Mouse (Mus musculus) retina, adult 2 months (tissue): ENCODE data around the gene Rnf151.
A peak's percentile ranks its signal among the peaks of the same experiment; 100 is the strongest.
"Not testable (repeated sequence)": the region's sequence is repeated elsewhere in the genome, so short reads cannot be mapped to it uniquely, and the experiment has no call there.

Experiments
- DNase-seq: peaks from one replicate; pipeline ENCODE4 v3.0.0-alpha.2; 2012; ENCODE audit warnings: low read depth, low spot score

The Rnf151 gene

DNA sequence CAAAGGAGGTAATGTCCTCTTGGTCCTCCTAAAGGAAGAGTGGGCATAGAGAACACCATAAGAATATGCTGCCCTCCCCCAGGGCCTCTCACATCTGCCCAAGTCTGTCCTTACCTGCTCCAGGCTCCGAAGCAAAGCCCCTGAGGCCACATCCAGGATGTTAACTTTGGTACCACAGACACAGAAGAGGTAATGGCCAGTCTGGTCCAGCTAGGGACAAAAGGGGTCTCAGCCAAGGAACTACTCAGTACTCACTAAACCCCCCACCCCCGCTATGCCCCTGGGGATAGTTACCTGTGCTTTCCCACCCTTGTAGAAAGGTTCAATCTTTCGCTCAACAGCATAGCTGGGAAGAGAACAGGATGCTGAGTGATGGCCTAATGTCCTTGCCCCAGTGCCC is 12.0 kb downstream of the Rnf151 start:
- DNase-seq = no peak

DNA sequence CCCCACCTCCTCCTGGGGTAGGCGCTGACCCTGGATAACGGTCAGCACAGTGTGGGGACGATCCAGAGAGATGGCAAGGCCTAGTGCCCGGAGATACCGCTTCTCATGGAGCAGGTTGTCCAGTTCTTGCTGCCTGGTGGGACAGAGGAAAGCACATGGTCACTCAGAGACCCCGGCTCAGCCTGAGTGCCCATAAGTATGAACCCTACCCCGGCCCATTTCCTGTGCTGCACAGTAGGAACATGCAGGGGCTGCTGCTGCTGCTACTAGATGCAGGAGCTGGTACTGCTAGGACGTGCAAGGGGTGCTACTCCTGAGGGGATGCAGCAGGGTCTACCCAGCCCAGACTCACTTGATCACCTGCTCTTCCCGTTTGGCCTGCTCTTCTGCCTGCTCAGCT is 16.6 kb downstream of the Rnf151 start:
- no peak for DNase-seq

DNA sequence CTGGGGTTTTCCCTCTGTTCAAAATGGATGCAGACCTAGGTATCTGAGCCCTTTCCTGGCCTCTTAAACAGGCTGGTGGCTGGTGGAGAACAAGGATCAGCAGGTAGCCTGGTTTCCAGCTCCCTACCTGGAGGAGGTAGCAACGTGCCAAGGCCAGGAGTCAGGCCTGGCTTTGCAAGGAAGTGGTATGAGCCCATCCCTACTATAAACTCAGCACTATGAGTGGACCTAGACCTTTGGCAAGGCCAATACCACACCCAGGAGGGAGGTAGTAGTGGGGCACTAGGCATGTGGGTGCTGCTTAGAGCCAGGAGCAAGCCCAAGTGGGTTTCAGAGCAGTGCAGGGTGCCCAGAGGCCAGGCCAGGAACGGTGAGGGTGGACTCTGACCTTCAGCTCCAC is 18.4 kb downstream of the Rnf151 start:
- DNase-seq = no peak

DNA sequence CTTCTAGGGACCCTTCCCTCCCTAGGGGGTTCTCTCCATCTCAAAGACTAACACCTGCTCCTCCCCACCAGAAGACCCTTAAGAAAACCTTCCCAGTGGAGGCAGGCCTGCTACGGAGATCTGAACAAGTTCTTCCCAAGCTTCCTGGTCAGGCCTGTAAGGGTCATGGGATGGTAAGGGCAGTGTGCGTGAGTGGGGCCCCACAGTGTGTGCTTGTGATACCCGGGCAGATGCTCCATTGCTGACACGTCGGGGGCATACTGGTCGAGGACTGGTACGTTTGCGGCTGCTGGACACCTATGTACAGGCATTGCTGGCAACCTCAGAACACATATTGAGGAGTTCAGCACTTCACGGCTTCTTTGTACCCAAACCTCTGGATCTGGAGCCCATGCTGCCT is 19.1 kb downstream of the Rnf151 start:
- DNase-seq = no peak

DNA sequence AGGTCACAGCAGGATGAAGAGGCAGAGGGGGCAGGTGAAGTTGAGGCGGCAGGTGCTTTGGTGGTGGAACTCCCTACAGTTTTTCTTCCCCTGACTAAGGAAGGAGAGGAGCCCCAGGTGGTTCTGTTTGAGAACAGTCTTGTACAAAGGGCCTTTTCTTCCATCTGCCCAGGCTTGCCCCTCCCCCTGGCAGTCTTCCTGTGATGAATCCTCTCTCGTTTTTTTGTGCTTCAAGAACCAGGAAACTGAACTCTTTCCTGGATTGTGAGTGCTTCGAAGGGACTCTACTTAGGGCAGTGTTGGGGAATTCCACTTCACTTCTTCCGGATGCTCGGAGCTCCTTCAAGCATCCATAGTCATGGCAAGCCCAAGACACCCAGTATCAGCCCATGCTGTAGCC is 19.9 kb downstream of the Rnf151 start:
- no peak for DNase-seq

DNA sequence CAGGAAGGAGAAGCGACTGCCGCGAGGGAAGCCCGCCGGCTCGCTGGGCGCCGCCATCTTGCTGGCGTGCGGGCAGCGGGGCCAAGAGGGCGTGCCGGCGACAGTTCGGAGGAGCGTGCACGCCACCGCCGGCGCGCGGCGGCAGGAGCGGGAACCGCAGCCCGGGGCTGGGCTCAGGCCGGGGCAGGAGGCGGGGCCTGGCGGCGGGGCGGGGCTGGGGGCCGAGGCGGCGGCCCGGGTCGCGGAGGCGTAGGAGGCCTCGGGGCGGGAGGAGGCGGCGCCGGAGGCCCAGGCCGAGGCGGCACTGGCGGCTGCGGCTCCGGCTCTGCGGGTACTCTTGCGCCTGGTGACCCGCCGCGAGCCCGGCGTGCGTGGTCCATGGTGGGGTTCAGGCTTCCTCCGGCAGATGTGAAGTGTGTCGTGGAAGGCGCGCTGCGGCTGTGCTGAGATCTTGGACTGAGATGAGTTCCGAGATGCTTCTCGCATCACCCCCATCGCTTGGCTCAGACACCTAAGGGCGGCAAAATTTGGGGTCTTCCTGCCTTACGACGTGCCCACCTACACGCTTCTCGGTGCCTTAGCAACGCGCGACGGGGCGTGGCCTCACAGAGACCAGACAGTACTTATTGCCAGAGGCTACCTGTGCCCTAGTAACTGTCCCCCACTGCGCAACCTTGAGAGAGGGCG is 21.7 kb downstream of the Rnf151 start, which contains the start of the genes Gfer and Noxo1:
TSS of gene Gfer (minus strand) at position 146 of the 687 bp plus-strand sequence.
TSS of gene Noxo1 (plus strand) at position 224 of the 687 bp plus-strand sequence.
- peak; percentile 65 for DNase-seq

DNA sequence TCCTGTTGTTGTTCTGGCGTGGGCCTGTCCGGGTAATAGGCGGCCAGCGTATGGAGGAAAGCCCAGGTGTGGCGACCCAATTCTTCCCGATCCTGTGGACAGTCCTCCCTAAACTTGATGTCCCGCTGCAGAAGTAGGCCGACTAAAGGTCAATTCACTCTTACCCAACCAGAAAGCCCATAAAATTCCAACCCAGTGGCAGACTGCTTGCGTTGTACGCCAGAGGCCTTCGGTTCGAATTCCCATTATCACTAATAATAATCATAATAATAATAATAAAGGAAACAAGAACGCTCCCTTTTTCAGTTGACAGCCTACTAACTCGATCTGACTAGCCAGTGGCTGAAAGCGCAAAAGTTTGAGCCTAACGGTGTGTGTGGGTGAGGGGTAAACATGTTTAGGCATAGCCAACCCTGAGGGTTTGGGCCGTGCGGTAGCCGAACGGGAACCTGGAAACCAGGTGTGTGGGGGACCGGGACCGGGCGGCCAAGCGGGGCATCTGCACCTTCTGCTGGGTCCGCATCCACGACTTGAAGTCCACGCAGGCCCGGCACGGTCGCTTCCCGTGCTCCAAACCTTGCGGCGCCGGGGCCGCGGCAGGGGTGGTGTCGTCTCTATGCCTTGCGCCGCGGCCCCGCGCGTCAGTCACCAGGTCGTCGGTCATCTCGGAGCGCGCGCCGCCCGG is 22.4 kb downstream of the Rnf151 start:
- no peak for DNase-seq

DNA sequence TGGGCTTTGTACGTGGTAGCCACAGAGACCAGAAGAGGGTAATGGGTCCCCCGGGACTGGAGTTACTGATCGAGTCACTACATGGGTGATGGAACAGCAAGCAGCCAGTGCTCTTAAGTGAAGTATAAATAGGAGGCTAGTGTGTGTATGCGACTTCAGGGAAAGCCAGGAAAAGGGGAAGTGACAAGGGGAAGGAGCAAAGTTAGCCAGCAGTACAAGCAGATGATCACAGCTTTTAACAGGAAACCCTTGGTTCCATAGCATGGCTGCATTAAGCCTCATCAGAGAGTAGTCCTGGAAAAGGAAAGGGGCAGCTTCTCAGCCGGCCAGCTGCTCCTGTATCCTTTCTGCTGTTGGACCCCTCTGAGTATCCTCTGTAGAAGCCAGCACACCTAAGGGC is 25.5 kb downstream of the Rnf151 start:
- DNase-seq = no peak

DNA sequence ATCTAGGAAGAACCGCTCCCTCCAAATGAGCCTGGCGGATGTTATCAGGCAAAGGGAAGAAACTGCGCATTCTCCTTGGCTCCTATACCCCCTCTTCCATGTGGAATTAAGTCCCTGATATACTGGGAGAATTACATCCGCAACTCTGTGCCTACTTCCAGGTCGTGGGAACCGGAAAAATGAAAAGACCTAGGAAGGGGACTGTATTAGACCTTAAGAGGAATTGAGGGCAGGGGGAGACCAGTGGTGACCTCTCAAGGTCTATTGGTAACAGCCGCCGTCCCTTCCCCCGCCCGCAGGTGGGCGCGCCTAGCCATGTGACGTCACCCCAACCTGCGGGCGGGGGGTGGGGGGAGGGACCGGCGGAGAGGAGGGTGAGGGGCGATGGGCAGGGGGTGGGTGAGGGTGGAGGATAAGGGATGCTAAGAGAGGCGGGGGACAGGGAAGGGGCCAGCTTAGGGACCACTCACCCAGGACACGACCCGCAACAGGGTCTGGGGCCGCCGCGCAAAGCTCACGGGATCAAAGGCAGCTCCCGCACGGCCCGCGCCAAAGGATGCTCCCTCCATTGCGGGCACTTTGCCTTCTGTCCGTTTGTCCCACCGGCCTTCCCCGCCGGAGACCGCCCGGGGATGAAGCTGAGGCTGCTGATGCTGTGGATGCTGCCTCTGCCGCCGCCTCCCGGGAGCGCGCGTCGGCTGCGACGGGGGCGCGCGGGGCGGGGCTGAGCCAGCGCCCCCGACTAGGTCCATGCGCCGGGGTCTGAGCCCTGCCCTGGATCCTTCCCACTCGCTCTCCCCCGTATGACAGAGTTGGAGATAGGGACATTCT is 28.4 kb downstream of the Rnf151 start, which contains the start of gene Syngr3:
TSS of gene Syngr3 (minus strand) at position 705 of the 831 bp plus-strand sequence.
- DNase-seq = no peak

DNA sequence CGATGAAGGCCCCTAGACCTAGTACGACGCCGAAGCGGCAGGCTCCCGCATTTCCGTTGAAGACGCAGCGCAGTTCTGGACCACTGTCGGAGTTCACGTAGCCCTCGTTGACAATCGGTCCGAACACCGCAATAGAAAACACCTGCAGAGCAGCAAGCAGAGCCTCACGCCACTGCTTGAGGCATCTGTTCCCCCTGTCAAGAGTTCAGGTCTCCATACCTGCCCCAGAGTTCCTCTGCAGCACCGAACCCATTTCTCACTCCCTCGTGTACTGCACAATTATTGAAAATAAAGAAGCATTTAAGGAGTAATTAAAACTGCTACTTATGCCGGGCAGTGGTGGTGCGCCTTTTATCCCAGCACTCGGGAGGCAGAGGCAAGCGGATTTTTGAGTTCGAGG is 30.3 kb downstream of the Rnf151 start:
- no peak for DNase-seq

DNA sequence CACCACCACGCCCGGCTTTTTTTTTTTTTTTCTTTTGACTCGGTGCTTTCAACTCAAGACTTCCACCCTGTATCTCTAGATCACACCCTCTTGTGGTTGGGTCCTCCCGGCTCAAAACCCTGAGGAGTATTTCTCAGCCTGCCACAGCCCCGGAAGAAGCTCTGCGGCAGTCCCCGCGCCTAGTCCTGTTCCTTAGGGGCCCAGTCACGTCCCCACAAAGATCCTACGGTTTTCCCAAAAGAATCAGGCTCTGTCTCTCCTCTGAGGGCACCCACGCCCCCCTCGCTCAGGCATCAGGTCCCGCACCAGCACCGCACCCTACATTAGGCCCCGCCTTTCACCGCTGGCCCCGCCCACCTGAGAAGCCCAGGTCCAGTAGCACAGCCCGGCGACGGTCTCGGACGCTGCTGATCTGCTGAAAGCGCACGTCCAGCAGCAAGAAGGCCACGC is 30.7 kb downstream of the Rnf151 start:
- no peak for DNase-seq

DNA sequence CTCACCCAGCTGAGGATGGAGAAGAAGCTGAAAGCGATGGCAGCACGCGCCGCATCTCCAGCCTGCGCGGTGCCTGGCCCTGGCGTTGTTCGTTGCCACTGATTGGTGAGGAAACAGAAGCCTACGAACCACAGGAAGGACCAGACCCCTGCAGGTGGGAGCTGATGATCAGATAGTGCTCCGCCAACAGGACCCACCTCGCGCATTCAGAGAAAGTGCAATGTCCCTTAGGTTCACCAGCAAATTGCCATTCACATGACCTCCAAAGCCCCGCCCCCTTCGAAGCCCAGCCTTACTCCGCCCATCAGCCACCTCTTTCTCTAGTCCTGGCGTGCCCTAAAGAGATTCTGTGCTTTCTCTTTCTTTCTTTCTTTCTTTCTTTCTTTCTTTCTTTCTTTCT is 31.3 kb downstream of the Rnf151 start:
- DNase-seq = no peak

DNA sequence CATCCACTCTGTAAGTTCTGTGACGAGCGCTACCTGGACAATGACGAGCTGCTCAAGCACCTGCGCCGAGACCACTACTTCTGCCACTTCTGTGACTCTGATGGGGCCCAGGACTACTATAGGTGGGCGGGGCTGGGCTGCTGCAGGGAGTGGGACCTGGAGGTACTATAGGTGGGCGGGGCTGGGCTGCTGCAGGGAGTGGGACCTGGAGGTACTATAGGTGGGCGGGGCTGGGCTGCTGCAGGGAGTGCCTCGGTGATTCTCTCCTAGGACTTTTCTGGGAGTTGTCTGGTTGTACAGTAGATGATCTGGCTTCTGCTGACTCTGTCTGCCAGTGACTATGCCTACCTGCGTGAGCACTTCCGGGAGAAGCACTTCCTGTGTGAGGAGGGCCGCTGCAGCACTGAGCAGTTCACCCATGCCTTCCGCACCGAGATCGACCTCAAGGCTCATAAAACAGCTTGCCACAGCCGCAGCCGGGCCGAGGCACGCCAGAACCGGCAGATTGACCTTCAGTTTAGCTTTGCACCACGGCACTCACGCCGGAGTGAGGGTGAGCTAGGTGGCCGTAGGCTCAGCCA is 40.3 kb downstream of the Rnf151 start:
- DNase-seq = no peak

DNA sequence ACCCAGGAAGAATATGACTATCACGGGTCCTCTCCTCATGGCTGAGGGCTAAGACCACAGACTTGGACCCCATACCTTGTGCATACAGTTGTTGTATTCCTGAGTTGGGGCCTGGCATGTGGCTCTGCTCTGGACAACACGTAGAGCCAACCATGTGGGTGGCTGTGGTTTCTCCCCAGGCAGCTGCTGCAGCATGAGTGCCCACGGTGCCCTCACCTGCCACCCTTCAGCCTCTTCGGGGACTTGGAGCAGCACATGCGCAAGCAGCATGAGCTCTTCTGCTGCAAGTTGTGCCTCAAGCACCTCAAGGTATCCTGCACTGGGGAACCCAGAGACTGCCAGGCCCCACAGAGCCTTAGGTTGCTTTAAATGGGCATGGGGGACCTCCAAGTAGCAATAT is 41.0 kb downstream of the Rnf151 start:
- no peak for DNase-seq

DNA sequence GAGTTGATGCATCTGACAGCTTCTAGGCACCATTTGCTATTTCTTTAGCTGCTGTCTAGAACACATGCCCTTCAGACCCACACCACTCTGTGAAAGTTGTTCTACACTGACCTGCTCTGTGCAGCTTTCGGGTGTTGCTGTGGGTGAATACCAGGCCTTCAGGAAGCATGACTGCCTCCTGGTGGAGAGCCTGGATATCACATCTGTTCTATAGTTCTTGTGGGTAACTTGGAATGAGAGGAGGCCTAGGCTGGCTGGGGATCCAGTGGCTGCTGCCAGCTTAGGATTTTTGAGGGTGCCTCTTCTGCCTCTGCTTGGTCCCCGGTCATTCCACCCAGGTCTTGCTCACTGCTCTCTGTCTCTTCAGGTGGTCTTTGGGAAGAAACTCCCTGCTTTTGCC is 41.7 kb downstream of the Rnf151 start:
- DNase-seq = no peak

DNA sequence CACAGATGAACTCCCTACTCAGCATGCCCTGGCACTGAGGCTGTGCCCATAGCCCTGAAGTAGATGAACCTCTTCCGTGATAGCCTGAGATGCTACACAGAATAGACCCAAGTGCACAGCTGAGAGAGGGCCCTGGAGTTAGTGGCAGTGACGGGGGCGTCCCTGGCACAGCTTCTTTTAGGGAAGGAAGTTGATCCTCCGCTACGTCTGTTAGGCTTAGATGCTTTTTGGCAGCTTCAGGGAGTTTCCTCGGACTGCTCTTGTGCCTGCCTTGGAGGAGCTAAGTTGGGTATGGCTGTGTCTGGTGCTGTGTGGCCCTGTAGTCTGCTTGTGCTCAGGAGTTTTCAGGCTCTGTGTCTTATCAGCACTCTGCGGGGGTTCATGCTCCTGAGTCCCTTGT is 43.6 kb downstream of the Rnf151 start:
- DNase-seq = no peak

DNA sequence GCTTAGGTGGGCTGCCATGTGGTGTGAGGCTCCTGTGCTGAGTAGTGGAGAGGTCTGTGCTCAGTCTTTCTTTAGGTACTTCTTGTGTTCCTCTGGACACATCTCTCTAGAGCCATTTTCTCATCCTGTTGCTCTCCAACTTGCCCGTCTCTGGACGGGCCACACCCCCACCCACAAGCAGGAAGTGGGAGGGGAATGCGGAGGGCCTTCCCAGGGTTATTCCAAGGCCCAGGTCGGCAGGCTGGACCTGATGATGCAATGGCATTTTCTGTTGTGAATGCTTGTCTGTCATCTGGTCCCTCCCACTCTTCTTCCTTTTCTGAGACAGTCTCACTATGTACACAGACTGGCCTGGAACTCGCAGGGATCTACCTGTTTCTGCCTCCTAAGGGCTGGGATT is 45.7 kb downstream of the Rnf151 start:
- no peak for DNase-seq

DNA sequence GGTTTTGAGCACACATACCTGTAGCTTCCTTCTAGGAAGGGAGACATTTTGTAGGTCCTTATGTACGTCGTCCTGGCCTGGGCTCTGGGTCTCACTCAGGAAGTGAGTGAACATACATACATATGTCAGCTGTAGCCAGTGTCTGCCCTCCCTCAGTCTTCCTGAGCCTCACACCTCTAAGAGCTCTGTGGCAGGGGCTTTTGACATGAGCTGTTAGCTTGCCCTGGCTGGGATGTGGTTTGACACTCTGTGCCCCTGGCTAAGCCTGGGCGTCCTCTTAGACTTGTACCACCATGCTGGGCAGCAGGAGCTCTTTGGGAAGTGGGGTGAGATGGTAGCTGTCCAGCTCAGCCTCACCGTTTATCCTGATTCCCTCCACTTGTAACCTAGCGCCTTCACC is 46.5 kb downstream of the Rnf151 start:
- no peak for DNase-seq

DNA sequence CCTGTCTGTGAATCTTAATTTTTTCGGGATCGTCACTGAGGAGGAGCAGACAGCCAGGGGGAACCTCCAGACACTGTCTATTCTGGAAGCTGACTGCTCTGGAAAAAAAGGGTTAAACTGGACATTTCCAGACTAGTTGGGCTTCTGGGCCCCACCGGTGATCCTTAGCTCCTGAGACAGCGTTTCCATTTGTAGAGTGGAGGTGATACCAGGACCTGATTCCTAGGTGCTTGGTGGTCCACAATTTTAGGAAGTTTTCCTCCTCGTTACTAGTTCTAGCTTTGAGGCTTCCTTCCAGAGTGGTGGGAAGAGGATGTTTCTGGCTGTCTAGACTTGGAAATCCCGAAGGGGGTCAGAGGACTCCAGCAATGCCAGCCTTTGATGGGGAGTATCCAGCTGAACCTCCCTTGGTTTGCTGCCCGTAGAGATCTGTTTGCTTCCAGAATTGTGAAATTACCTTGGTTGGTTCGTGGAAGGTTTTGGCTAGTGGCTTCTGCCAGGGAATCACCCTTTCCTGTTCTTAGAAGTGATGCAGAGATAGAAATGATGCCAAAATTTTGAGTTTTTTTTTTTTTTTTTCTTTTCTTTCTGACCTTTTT is 47.5 kb downstream of the Rnf151 start:
- DNase-seq = no peak

DNA sequence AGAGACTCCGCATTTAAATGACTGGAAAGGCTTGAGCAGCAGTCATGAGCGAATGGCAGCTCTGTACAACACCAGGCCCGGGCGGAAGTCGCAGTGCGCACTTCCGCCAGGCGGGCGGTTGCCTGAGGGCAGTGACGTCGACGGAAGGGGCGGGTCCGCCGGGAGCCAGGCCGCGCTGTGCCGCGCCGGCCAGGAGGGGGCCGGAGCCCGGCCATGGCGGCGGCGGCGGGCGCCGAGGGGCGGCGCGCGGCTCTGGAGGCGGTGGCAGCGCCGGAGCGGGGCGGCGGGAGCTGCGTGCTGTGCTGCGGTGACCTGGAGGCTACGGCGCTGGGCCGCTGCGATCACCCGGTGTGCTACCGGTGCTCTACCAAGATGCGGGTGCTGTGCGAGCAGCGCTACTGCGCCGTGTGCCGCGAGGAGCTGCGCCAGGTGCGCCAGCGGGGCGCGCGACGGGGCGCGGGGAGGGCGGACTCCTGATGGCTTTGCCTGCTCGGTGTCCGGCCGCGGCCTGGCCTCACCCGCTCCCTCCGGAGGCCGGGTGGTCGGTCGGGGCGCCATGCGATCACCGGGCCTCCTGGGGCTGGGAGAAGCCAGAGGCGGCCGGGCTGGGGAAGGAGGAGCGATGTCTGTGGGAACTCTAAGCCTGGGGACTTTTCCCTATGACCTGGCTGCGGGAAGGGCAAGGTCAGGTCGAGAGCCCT is 48.2 kb downstream of the Rnf151 start, which contains the start of gene Zfp598:
TSS of gene Zfp598 (plus strand) at position 143 of the 701 bp plus-strand sequence.
- peak; percentile 86 for DNase-seq

DNA sequence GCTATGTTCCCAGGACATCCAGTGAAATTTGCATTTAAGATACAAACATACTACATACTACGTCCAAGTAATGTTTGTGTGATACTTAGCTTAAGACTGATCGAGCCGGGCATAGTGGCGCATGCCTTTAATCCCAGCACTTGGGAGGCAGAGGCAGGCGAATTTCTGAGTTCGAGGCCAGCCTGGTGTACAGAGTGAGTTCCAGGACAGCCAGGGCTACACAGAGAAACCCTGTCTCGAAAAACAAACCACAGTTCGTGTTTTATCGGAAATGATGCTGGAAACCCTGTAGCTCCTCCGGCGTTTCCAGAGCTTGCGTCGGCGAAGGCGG is 48.7 kb downstream of the Rnf151 start:
- not testable (repeated sequence) for DNase-seq
